Mouse (Mus musculus) hindlimb bud, embryonic 11.5 days (tissue): ENCODE measurements around the gene Bcar3.

Experiments
- DNase-seq: peaks from one replicate; pipeline ENCODE4 v3.0.0-alpha.2; 2012; ENCODE audit warnings: low read depth, low spot score; ENCODE audit errors: extremely low spot score

The Bcar3 gene

GRCm38 (mm10) chr3:122476656-122477055 is 182.7 kb downstream of the Bcar3 start:
- DNase-seq: no peak

- DNase-seq: no peak
Measured at GRCm38 (mm10) chr3:122477541-122477940, 183.6 kb downstream of the Bcar3 start.

GRCm38 (mm10) chr3:122478735-122479134 is 184.8 kb downstream of the Bcar3 start:
- DNase-seq: no peak

- no peak for DNase-seq
Measured at GRCm38 (mm10) chr3:122480065-122480675, 186.2 kb downstream of the Bcar3 start.

GRCm38 (mm10) chr3:122480986-122481385 is 187.1 kb downstream of the Bcar3 start:
- DNase-seq: no peak

GRCm38 (mm10) chr3:122481891-122482739 is 188.2 kb downstream of the Bcar3 start:
- DNase-seq: no peak

GRCm38 (mm10) chr3:122483066-122483782 is 189.3 kb downstream of the Bcar3 start:
- DNase-seq: no peak

GRCm38 (mm10) chr3:122483783-122484130 is 189.8 kb downstream of the Bcar3 start:
- no peak for DNase-seq

- no peak for DNase-seq
Measured at GRCm38 (mm10) chr3:122484301-122484700, 190.4 kb downstream of the Bcar3 start.

- DNase-seq: no peak
Measured at GRCm38 (mm10) chr3:122485699-122486098, 191.8 kb downstream of the Bcar3 start.

GRCm38 (mm10) chr3:122486193-122486592 is 192.3 kb downstream of the Bcar3 start:
- DNase-seq: no peak

GRCm38 (mm10) chr3:122488051-122488754 is 194.3 kb downstream of the Bcar3 start:
- no peak for DNase-seq

- DNase-seq: no peak
Measured at GRCm38 (mm10) chr3:122490574-122490973, 196.6 kb downstream of the Bcar3 start.

GRCm38 (mm10) chr3:122492006-122492405 is 198.1 kb downstream of the Bcar3 start:
- DNase-seq: no peak

GRCm38 (mm10) chr3:122492872-122493615 is 199.1 kb downstream of the Bcar3 start:
- no peak for DNase-seq

- no peak for DNase-seq
Measured at GRCm38 (mm10) chr3:122494764-122495163, 200.8 kb downstream of the Bcar3 start.

GRCm38 (mm10) chr3:122497871-122498270 is 203.9 kb downstream of the Bcar3 start:
- DNase-seq: no peak

- DNase-seq: no peak
Measured at GRCm38 (mm10) chr3:122498528-122498927, 204.6 kb downstream of the Bcar3 start.

GRCm38 (mm10) chr3:122499647-122500046 is 205.7 kb downstream of the Bcar3 start:
- no peak for DNase-seq

GRCm38 (mm10) chr3:122500929-122501328 is 207.0 kb downstream of the Bcar3 start:
- DNase-seq: no peak
